Mouse (Mus musculus): ENCODE measurements at regions not wholly inside any gene's neighbourhood (a gene's known extent, or its start where the extent isn't known, plus 50 kb on each side); places are given as distances from the start of the nearest gene placed in this dataset.
A peak's percentile ranks its signal among the peaks of the same experiment; 100 is the strongest.

DNA sequence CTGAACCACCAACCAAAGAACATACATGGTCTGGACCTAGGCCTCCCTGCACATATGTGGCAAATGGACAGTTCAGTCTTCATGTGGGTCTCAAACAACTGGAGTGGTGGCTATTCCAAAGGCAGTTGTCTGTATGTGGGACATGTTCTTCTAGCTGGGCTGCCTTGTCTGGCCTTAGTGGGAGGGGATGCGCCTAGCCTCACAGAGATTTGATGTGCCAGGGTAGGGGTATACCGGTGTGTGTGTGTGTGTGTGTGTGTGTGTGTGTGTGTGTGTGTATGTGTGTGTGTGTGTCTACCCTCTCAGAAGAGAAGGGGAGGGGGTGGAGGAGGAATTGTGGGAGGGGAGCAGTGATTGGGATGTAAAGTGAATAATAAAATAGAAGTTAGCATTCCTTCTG, 344.0 kb downstream of the Dhx35 start:
- no peak for DNase-seq (ENCODE audit: extremely low spot score, low spot score)

DNA sequence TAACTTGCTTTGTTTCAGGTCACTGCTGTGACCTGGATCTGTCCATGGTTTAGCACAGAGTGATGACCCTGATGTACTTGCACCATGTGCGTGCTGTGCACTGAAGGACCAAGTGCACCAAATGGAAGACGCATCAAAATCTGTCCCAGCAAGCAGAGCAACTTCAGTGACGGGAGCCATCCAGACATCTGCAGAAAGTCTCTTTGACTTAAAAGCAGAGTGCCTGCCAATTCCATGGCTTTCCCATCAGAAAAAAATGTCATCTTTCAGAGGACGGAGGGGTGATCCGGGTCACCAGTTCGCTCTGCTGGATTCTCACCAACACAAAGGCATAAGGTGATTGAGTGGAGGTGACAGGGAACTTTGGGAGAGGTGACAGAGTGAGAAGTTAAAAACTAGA, 351.4 kb downstream of the Dhx35 start:
- no peak for DNase-seq (ENCODE audit: extremely low spot score, low spot score)

- DNase-seq (ENCODE audit: extremely low spot score, low spot score) = peak; percentile 55
These were observed 369.4 kb downstream of the Dhx35 start for GRCm38 (mm10) chr2:159163985-159164384.

- no peak for DNase-seq (ENCODE audit: extremely low spot score, low spot score)
These were observed 374.0 kb downstream of the Dhx35 start for GRCm38 (mm10) chr2:159168553-159169064.

DNA sequence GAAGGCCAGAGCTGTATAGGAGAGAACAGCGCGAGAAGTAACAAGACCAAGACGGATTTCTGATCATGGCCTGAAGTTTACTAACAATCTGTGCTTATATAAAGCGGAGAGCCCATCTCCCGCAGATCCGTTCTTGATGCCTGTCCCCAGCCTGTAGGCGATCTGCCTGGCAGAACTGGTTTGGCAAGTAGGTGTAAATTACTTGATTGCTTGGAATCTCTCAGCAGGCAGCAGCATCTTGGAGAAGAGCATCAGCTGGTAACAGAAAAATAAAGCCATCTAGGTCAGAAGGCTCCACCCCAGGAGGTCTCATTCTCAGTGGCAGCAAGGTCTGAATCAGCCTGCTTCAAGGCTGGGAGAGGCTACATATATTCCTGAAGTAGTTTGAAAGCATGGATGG, 401.5 kb downstream of the Dhx35 start:
- peak; percentile 14 for DNase-seq (ENCODE audit: extremely low spot score, low spot score)

- no peak for DNase-seq (ENCODE audit: extremely low spot score, low spot score)
These were observed 437.7 kb downstream of the Dhx35 start for GRCm38 (mm10) chr2:159232266-159232665.

- DNase-seq (ENCODE audit: extremely low spot score, low spot score) = no peak
These were observed 440.4 kb downstream of the Dhx35 start for GRCm38 (mm10) chr2:159235000-159235399.

GRCm38 (mm10) chr2:159250065-159250464, 455.5 kb downstream of the Dhx35 start:
- no peak for DNase-seq (ENCODE audit: extremely low spot score, low spot score)

DNA sequence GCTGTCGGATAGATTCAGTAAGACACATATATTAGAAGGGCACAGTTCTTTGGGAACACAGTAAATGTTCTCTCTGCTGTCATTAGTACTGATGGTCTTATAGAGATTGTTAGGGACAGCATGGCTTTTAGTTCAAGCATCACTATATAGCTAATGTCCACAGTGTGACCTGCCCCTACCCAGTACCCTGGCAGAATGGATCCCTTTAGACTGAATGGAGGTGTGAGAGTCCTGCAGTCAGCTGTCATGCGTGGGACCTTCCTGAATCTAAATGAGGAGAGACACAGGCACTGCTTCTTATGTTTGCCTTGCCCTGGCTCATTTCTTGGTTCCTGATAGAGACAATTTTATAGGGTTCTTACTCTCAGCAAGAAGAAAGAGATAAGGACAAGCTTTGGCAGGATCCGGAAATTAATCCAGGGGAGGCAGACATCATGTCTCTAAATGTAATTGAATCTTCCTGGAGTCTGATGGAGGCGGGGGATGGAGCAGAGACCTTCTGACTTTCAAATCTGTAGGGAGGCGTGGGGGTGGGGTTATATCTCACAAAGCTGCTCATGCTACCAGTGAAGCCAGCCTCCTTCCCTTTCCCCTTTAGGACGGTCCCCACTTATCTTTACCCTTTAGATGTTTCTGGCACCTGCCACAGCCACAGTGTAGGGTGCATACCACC, 456.5 kb downstream of the Dhx35 start:
- no peak for DNase-seq (ENCODE audit: extremely low spot score, low spot score)

GRCm38 (mm10) chr2:159270221-159271080, 475.8 kb downstream of the Dhx35 start:
- DNase-seq (ENCODE audit: extremely low spot score, low spot score) = no peak

DNA sequence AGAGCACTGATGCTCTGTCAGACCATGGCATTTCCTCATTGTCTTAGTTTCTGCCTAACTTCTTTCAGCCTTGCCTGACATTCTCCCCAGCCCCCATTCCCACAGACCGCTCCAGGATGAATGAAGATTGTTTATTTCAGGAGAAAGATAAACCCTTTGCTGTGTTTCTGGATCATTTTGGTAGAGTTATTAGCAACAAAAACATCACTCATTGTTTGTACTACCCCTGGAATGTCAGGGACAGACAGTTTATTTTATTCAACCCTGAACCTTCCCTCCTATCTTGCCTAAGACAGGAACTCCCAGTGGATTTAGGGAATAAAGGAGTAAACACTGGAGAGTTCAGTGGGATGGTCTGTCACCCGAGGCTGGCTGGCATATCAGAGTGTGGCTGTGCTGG, 484.3 kb downstream of the Dhx35 start:
- DNase-seq (ENCODE audit: extremely low spot score, low spot score) = no peak

DNA sequence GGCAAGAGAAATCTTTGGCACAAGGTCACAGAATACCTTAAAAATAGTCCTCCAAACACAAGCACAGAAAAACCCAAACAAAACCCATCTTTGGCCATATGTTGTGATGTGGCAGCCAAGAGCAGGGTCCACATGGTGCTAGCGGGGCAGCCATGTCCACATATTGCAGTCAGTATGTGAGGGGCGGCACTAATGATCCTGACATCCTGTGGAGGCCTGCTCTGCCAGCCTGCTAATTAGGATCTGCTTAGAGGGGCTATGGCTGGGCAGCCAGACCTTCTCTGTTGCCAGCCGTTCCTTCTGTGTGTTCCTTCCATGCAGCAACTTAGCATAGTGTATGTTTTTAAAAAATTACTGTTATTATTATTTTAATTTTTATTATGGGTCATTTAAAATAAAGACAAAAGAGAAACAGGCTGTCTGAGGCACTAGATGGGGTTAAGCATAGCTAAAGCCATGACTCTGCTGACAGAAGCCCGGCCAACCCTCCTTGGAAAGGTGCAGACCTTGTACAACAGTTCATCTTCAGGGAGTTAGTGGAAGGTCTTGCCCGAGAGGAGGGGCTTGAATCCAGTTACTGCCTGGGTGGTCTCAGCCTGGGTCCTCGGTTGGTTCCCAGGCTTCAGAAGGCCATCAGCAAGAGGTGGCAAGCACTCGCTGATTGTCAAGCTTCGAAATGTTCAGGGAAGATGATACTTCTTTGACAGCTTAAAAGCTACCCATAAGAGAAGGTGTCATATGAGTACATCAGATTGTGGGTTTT, 487.1 kb downstream of the Dhx35 start:
- no peak for DNase-seq (ENCODE audit: extremely low spot score, low spot score)

DNA sequence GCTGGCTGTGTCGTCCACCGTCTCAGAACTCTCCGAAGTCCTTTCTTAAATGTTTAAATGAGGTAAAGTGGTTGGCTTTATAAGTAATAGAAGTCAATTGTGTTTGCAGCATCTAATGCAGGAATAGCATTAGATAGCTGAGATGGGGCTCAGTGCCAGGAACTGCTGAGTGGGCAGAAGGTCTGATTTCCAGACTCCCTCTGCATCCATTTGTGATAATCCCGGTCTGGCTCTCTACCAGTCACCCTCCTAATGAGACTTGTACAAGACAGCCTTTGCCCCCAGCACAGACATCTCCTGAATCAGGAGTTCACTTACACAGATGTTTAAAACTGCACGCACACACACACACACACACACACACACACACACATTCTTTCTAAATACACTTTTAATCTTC, 489.5 kb downstream of the Dhx35 start:
- DNase-seq (ENCODE audit: extremely low spot score, low spot score) = no peak

DNA sequence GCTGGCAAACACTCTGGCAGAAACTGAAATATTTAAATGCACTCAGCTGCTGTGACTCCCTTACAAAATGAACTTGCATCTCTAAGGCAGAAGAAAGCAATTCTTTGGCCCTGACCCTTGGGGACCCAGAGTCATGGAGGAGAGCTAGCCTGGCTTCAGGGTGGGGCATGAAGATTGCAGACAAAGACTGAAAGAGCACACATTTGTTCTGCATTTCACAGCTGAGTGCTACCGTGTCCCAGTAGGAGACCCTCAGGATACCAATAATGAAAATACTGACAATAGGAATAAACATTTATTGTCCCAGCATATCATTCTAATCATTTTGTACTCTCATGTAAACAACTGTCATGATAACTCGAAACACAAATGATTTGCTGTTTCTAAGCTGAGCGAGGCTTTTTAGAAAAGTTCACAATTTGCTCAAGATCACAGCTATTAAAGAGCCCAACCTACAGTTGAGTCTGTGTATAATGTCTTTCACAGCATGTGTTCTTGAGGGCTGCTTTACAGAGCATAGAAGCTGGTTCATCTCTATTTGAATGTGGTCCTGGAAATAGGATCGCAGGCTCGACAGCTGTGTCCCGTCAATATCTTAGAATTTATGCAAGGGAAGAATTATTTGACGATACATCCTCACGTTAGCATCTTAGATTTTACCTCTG, 490.1 kb downstream of the Dhx35 start:
- DNase-seq (ENCODE audit: extremely low spot score, low spot score) = no peak

GRCm38 (mm10) chr2:159287996-159288563, 493.5 kb downstream of the Dhx35 start:
- DNase-seq (ENCODE audit: extremely low spot score, low spot score) = no peak

- DNase-seq (ENCODE audit: extremely low spot score, low spot score) = no peak
These were observed 495.5 kb downstream of the Dhx35 start for GRCm38 (mm10) chr2:159290081-159290480.

- DNase-seq (ENCODE audit: extremely low spot score, low spot score) = no peak
These were observed 512.4 kb downstream of the Dhx35 start for GRCm38 (mm10) chr2:159307001-159307400.

GRCm38 (mm10) chr2:159334711-159335110, 540.1 kb downstream of the Dhx35 start:
- no peak for DNase-seq (ENCODE audit: extremely low spot score, low spot score)

DNA sequence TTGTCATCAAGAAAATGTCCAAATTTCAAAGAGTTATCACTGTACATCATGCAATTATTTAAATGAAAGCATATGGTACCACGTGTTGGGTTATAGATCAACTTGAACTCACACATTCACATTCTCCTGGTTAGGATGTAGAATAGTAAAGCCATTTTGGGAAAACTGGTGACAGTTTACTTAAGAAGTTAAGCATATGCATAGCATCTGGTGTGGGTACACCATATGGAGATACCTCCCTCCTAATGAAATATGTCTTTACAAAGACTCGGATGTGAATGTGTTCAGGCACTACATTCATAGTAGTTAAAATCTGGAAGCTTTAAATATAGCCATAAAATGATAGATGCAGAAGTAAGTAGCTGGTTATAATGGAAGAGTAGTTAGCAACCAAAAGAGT, 542.0 kb downstream of the Dhx35 start:
- no peak for DNase-seq (ENCODE audit: extremely low spot score, low spot score)

DNA sequence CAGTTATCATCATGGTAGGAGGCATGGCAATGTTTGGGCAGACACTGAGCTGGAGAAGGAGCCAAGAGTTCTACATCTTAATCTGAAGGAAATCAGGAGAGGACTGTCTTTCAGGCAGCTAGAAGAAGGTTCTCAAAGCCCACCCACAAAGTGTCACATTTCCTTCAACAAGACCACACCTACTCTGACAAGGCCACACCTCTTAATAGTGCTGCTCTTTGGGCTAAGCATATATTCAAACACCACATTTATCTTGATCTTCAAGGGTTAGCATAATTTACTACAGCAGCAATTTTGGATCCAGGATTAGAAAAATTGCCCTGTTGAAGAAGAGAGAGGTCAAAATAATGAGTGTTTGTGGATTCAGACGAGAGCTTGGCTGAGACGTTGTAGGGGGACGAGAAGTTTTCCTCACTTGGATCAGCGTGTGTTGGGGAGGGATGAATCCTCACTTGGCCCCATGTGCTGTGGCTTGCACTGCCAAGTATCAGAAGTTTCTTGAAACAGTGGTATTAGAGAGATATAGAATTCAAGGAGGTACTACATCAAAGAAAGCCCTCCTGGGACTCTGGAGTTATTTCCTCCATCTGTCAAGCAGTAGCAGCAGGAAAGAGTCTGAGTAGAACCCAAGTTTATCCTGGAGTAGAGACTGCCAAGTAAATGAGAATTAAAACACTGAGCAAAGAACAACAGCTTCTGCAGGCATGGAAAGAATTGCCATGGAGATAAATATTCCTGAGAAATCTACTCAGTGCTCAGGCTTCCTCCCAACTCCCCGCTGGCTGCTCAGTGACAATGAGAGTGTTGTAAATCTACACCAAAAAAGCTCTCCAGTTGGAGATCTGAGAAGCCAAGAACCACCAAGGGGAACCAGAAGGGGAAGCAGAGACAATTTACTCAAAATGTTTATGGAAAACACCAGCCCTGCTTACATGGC, 549.3 kb downstream of the Dhx35 start:
- no peak for DNase-seq (ENCODE audit: extremely low spot score, low spot score)
